Mouse (Mus musculus) megakaryocyte, embryonic 14.5 days (primary cell): ENCODE measurements at regions not wholly inside any gene's neighbourhood (a gene's known extent, or its start where the extent isn't known, plus 50 kb on each side); places are given as distances from the start of the nearest gene placed in this dataset.

Source experiments
- FLI1 ChIP-seq: IDR thresholded peaks from 2 replicates; pipeline ENCODE4 v1.6.1; 2012; ENCODE audit warnings: low read length, inconsistent platforms, mixed read lengths
- GATA1 ChIP-seq: IDR thresholded peaks from 3 replicates; pipeline ENCODE4 v1.6.1; 2012; ENCODE audit warnings: mixed read lengths, low read length, inconsistent platforms, borderline replicate concordance

DNA sequence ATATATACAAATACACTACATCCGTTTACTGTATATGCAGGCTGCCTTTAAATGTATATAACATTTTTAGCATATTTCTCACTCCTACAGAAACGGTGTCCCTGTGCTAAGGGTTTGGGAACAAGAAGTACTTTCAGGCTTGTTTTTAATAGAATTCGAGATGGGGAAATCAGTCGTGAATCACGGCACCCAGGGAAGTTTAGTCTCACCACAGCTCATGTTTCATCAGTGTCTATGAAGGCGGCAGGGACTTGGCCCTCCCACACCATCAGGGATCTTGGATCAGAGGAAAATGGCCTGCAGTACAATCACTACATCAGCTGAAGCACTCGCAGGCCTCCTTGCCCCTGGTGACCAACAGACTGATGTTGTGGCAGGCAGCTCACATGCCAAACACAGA lies 118.7 kb upstream of the Nsun2 start:
- no peak for TF ChIP-seq GATA1
- TF ChIP-seq FLI1 = no peak
